Mouse (Mus musculus) hindbrain, embryonic 15.5 days (tissue): Measurements from ENCODE around the gene Trank1. TPM values are rescaled to one million over a fixed set of nuclear protein-coding genes. Genes with fewer than 3 reads are reported as not detected.

Experiments
- ATAC-seq: fragments of 200-750 bp; cut with Nextera tagmentation; 2 replicates; pipeline ENCODE4 v1.8.0; 2017; ENCODE audit warnings: low read depth, moderate number of reproducible peaks, moderate TSS enrichment; ENCODE audit not compliant: low FRiP score
- H3K27ac ChIP-seq: fragments of 300-500 bp; sonication (generic); replicated peaks from 2 replicates; pipeline ENCODE4 v1.5.1; 2015; ENCODE audit warnings: mild to moderate bottlenecking, inconsistent platforms
- H3K27me3 ChIP-seq: fragments of 300-500 bp; sonication (generic); 2 replicates; pipeline ENCODE4 v1.6.1; 2015; ENCODE audit warnings: control low read depth, inconsistent platforms
- H3K36me3 ChIP-seq: fragments of 300-500 bp; sonication (generic); 2 replicates; pipeline ENCODE4 v1.6.1; 2015; ENCODE audit warnings: control low read depth, inconsistent platforms
- H3K4me1 ChIP-seq: fragments of 300-500 bp; sonication (generic); replicated peaks from 2 replicates; pipeline ENCODE4 v1.6.1; 2015; ENCODE audit warnings: control low read depth, inconsistent platforms
- H3K4me2 ChIP-seq: fragments of 300-500 bp; sonication (generic); 2 replicates; pipeline ENCODE4 v1.6.1; 2015; ENCODE audit warnings: moderate library complexity, mild to moderate bottlenecking, inconsistent platforms
- H3K4me3 ChIP-seq: fragments of 300-500 bp; sonication (generic); 2 replicates; pipeline ENCODE4 v1.5.1; 2015; ENCODE audit warnings: mild to moderate bottlenecking, inconsistent platforms
- H3K9ac ChIP-seq: fragments of 300-500 bp; sonication (generic); 2 replicates; pipeline ENCODE4 v1.6.1; 2015; ENCODE audit warnings: inconsistent platforms
- H3K9me3 ChIP-seq: fragments of 300-500 bp; sonication (generic); 2 replicates; pipeline ENCODE4 v1.6.1; 2016; ENCODE audit warnings: control low read depth, inconsistent platforms
- WGBS: fragments of 180-500 bp; shearing (Covaris S2); methylation state at CpG from one replicate; pipeline ENCODE4 v1.1.7; 2015; 5-methylcytosine and 5-hydroxymethylcytosine counted together
- polyA plus RNA-seq: library from polyadenylated mRNA; unstranded; fragments of >200 nt; fragmentation: Nextera tagmentation; extraction: Ambion mirVana; gene quantifications from 2 replicates; pipeline ENCODE4 v1.2.1, GENCODE M21; 2015

The Trank1 gene
- polyA plus RNA-seq, 1 experiment from 2014 or later, result 11.0 TPM

DNA sequence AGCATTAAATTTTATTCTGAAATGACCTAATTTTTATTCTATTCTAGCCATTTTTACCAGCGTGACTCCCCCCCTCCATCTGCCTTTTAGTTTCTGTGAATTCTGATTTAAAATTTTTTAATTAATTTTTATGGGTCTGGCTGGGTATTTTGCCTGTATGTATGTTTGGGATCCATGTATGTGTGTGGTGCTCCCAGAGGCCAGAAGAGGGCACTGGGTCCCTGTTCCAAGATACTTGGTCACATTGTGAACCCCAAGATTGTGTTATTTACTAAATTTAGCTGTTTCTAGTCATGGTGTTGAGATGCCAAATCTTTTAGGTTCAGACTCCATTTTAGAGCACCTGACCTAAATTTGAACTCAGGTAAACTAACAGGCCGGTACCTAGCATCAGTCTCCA lies 25.1 kb upstream of the Trank1 start:
- no peak for ATAC-seq
- Histone ChIP-seq H3K9ac (no peak overlapping the region), H3K27ac (no peak overlapping the region), H3K4me1 (peaks cover 23% of the 10 kb centered on the region), H3K36me3 (no peaks in the 10 kb centered on the region), H3K4me2 (no peak overlapping the region), H3K27me3 (no peaks in the 10 kb centered on the region), H3K4me3 (no peak overlapping the region), H3K9me3 (no peaks in the 10 kb centered on the region)
- 77% methylated on average over 2 of the region's 2 CpGs for WGBS

GRCm38 (mm10) chr9:111287956-111288355 lies 23.6 kb upstream of the Trank1 start:
- H3K9me3 ChIP-seq, result no peaks in the 10 kb centered on the region
- no peaks in the 10 kb centered on the region for H3K36me3 ChIP-seq
- ATAC-seq, result no peak
- no peak overlapping the region for H3K9ac ChIP-seq
- H3K4me1 ChIP-seq, result peaks cover 23% of the 10 kb centered on the region
- H3K4me2 ChIP-seq, result no peak overlapping the region
- no peak overlapping the region for H3K4me3 ChIP-seq
- H3K27me3 ChIP-seq, result no peaks in the 10 kb centered on the region
- WGBS, result 94% methylated on average over 4 of the region's 4 CpGs
- no peak overlapping the region for H3K27ac ChIP-seq

- H3K4me3 ChIP-seq, result no peak overlapping the region
- no peaks in the 10 kb centered on the region for H3K27me3 ChIP-seq
- H3K27ac ChIP-seq, result no peak overlapping the region
- H3K9me3 ChIP-seq, result no peaks in the 10 kb centered on the region
- no peaks in the 10 kb centered on the region for H3K36me3 ChIP-seq
- no peak overlapping the region for H3K9ac ChIP-seq
- H3K4me1 ChIP-seq, result peaks cover 23% of the 10 kb centered on the region
- ATAC-seq, result no peak
- H3K4me2 ChIP-seq, result peak overlapping the region; percentile 8
- 58% methylated on average over 9 of the region's 9 CpGs for WGBS
These were observed 22.2 kb upstream of the Trank1 start for GRCm38 (mm10) chr9:111289294-111289831.

- 14% methylated on average over 21 of the region's 21 CpGs for WGBS
These were observed 21.7 kb upstream of the Trank1 start for GRCm38 (mm10) chr9:111289832-111290339.

GRCm38 (mm10) chr9:111290539-111291100 lies 20.9 kb upstream of the Trank1 start:
- no peak for ATAC-seq
- Histone ChIP-seq H3K36me3 (no peaks in the 10 kb centered on the region), H3K4me3 (no peak overlapping the region), H3K9me3 (no peaks in the 10 kb centered on the region), H3K4me2 (no peak overlapping the region), H3K4me1 (peaks cover 17% of the 10 kb centered on the region), H3K27me3 (no peaks in the 10 kb centered on the region), H3K27ac (no peak overlapping the region), H3K9ac (no peak overlapping the region)
- 56% methylated on average over 11 of the region's 11 CpGs for WGBS

More at GRCm38 (mm10) chr9:111289832-111290339, 21.7 kb upstream of the Trank1 start:
- ATAC-seq, result peak; percentile 32; the same call in 1 of the 2 replicates
- Histone ChIP-seq H3K4me3 (no peak overlapping the region), H3K9ac (no peak overlapping the region), H3K4me1 (peaks cover 21% of the 10 kb centered on the region), H3K36me3 (no peaks in the 10 kb centered on the region), H3K4me2 (peak overlapping the region; percentile 8), H3K27ac (no peak overlapping the region), H3K27me3 (no peaks in the 10 kb centered on the region), H3K9me3 (no peaks in the 10 kb centered on the region)

GRCm38 (mm10) chr9:111293234-111293633 lies 18.3 kb upstream of the Trank1 start:
- H3K4me3 ChIP-seq, result no peak overlapping the region
- peaks cover 14% of the 10 kb centered on the region for H3K4me1 ChIP-seq
- WGBS, result 90% methylated on average over 4 of the region's 4 CpGs
- no peak overlapping the region for H3K27ac ChIP-seq
- ATAC-seq, result no peak
- no peak overlapping the region for H3K9ac ChIP-seq
- no peak overlapping the region for H3K4me2 ChIP-seq
- no peaks in the 10 kb centered on the region for H3K27me3 ChIP-seq
- H3K36me3 ChIP-seq, result no peaks in the 10 kb centered on the region
- H3K9me3 ChIP-seq, result no peaks in the 10 kb centered on the region

DNA sequence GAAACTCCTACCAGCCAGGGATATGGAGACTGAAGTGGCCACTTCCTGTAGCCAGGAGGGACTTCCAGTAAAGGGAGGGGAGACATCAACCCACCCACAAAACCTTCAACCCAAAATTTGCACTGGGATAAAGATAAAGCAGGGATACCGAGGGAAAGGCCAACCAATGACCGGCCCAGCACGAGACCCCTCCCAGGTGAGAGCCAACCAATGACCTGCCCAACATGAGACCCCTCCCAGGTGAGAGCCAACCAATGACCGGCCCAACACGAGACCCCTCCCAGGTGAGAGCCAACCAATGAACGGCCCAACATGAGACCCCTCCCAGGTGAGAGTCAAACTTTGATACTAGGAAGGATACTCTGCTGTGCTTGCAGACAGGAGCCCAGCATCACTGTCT lies 16.6 kb upstream of the Trank1 start:
- Histone ChIP-seq H3K4me3 (no peak overlapping the region), H3K4me1 (peaks cover 9% of the 10 kb centered on the region; the same call in 1 of the 2 replicates), H3K9ac (no peak overlapping the region), H3K27ac (no peak overlapping the region), H3K4me2 (no peak overlapping the region), H3K9me3 (no peaks in the 10 kb centered on the region), H3K27me3 (no peaks in the 10 kb centered on the region), H3K36me3 (no peaks in the 10 kb centered on the region)
- 93% methylated on average over 6 of the region's 6 CpGs for WGBS
- no peak for ATAC-seq

GRCm38 (mm10) chr9:111295323-111295722 lies 16.2 kb upstream of the Trank1 start:
- Histone ChIP-seq H3K9ac (no peak overlapping the region), H3K27ac (no peak overlapping the region), H3K4me2 (no peak overlapping the region), H3K4me3 (no peak overlapping the region), H3K4me1 (peaks cover 5% of the 10 kb centered on the region; the same call in 1 of the 2 replicates), H3K9me3 (no peaks in the 10 kb centered on the region), H3K36me3 (no peaks in the 10 kb centered on the region), H3K27me3 (no peaks in the 10 kb centered on the region)
- no peak for ATAC-seq
- WGBS, result 83% methylated on average over 2 of the region's 2 CpGs

- WGBS, result 76% methylated on average over 7 of the region's 7 CpGs
- H3K4me2 ChIP-seq, result no peak overlapping the region
- H3K4me3 ChIP-seq, result no peak overlapping the region
- ATAC-seq, result no peak
- H3K36me3 ChIP-seq, result no peaks in the 10 kb centered on the region
- H3K9me3 ChIP-seq, result no peaks in the 10 kb centered on the region
- no peaks in the 10 kb centered on the region for H3K27me3 ChIP-seq
- no peak overlapping the region for H3K27ac ChIP-seq
- no peaks in the 10 kb centered on the region for H3K4me1 ChIP-seq
- no peak overlapping the region for H3K9ac ChIP-seq
These were observed 15.1 kb upstream of the Trank1 start for GRCm38 (mm10) chr9:111296433-111296832.

DNA sequence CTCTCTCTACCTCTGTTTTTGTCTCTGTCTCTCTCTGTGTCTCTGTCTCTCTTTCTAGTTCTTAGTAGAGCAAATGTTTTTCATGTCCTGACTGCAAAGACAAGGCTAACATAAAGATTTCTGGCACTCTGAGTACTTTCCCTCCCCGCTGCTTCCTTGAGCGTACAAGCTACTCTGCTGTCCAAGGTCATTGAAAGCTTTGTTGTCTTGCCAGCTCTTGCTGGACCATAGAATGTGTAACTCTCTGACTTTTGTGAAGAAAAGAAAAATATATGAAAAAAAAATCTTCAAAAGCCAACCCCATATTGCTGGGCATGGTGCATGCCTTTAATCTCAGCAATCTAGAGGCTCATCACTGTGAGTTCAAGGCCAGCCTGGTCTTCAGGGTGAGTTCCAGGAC lies 12.9 kb upstream of the Trank1 start:
- 75% methylated on average over 2 of the region's 2 CpGs for WGBS
- no peak for ATAC-seq

GRCm38 (mm10) chr9:111302196-111302831 lies 9.2 kb upstream of the Trank1 start:
- WGBS, result 46% methylated on average over 12 of the region's 12 CpGs

More for the DNA sequence above, 12.9 kb upstream of the Trank1 start:
- H3K27me3 ChIP-seq, result no peaks in the 10 kb centered on the region
- H3K4me3 ChIP-seq, result no peak overlapping the region
- no peak overlapping the region for H3K27ac ChIP-seq
- H3K9ac ChIP-seq, result no peak overlapping the region
- no peaks in the 10 kb centered on the region for H3K9me3 ChIP-seq
- H3K36me3 ChIP-seq, result no peaks in the 10 kb centered on the region
- no peaks in the 10 kb centered on the region for H3K4me1 ChIP-seq
- no peak overlapping the region for H3K4me2 ChIP-seq

GRCm38 (mm10) chr9:111304036-111304435 lies 7.5 kb upstream of the Trank1 start:
- H3K27me3 ChIP-seq, result peaks cover 3% of the 10 kb centered on the region; the same call in 1 of the 2 replicates
- H3K4me1 ChIP-seq, result no peaks in the 10 kb centered on the region
- H3K9ac ChIP-seq, result no peak overlapping the region
- no peak for ATAC-seq
- H3K9me3 ChIP-seq, result no peaks in the 10 kb centered on the region
- H3K4me3 ChIP-seq, result no peak overlapping the region
- WGBS, result 86% methylated on average over 6 of the region's 6 CpGs
- no peak overlapping the region for H3K4me2 ChIP-seq
- H3K36me3 ChIP-seq, result no peaks in the 10 kb centered on the region
- H3K27ac ChIP-seq, result no peak overlapping the region

More at GRCm38 (mm10) chr9:111302196-111302831, 9.2 kb upstream of the Trank1 start:
- Histone ChIP-seq H3K9me3 (no peaks in the 10 kb centered on the region), H3K4me1 (no peaks in the 10 kb centered on the region), H3K4me2 (no peak overlapping the region), H3K9ac (no peak overlapping the region), H3K4me3 (no peak overlapping the region), H3K27me3 (no peaks in the 10 kb centered on the region), H3K27ac (no peak overlapping the region), H3K36me3 (no peaks in the 10 kb centered on the region)
- ATAC-seq, result no peak
